Mouse (Mus musculus): ENCODE data around the gene Exoc4.

The Exoc4 gene

GRCm38 (mm10) chr6:33869251-33869650, 620.4 kb downstream of the Exoc4 start:
- DNase-seq (ENCODE audit: low read depth): no peak

GRCm38 (mm10) chr6:33870468-33871142, 621.7 kb downstream of the Exoc4 start:
- DNase-seq (ENCODE audit: low read depth): no peak

GRCm38 (mm10) chr6:33871286-33871685, 622.4 kb downstream of the Exoc4 start:
- DNase-seq (ENCODE audit: low read depth): no peak

GRCm38 (mm10) chr6:33872192-33872591, 623.3 kb downstream of the Exoc4 start:
- no peak for DNase-seq (ENCODE audit: low read depth)

GRCm38 (mm10) chr6:33873000-33873399, 624.1 kb downstream of the Exoc4 start:
- no peak for DNase-seq (ENCODE audit: low read depth)

GRCm38 (mm10) chr6:33874291-33875014, 625.6 kb downstream of the Exoc4 start:
- no peak for DNase-seq (ENCODE audit: low read depth)

GRCm38 (mm10) chr6:33884141-33884683, 635.3 kb downstream of the Exoc4 start:
- DNase-seq (ENCODE audit: low read depth): no peak

- DNase-seq (ENCODE audit: low read depth): no peak
Measured at GRCm38 (mm10) chr6:33886941-33887340, 638.1 kb downstream of the Exoc4 start.

GRCm38 (mm10) chr6:33890926-33891325, 642.0 kb downstream of the Exoc4 start:
- DNase-seq (ENCODE audit: low read depth): no peak

GRCm38 (mm10) chr6:33892142-33892541, 643.3 kb downstream of the Exoc4 start:
- no peak for DNase-seq (ENCODE audit: low read depth)

GRCm38 (mm10) chr6:33899973-33900372, 651.1 kb downstream of the Exoc4 start:
- DNase-seq (ENCODE audit: low read depth): peak; percentile 8

GRCm38 (mm10) chr6:33900615-33901014, 651.7 kb downstream of the Exoc4 start:
- no peak for DNase-seq (ENCODE audit: low read depth)

- no peak for DNase-seq (ENCODE audit: low read depth)
Measured at GRCm38 (mm10) chr6:33905099-33905498, 656.2 kb downstream of the Exoc4 start.

GRCm38 (mm10) chr6:33910671-33911070, 661.8 kb downstream of the Exoc4 start:
- DNase-seq (ENCODE audit: low read depth): no peak

GRCm38 (mm10) chr6:33913072-33913471, 664.2 kb downstream of the Exoc4 start:
- no peak for DNase-seq (ENCODE audit: low read depth)

- no peak for DNase-seq (ENCODE audit: low read depth)
Measured at GRCm38 (mm10) chr6:33913486-33913885, 664.6 kb downstream of the Exoc4 start.

- DNase-seq (ENCODE audit: low read depth): no peak
Measured at GRCm38 (mm10) chr6:33913964-33914363, 665.1 kb downstream of the Exoc4 start.

GRCm38 (mm10) chr6:33923571-33923970, 674.7 kb downstream of the Exoc4 start:
- no peak for DNase-seq (ENCODE audit: low read depth)

GRCm38 (mm10) chr6:33924888-33925287, 676.0 kb downstream of the Exoc4 start:
- DNase-seq (ENCODE audit: low read depth): no peak

GRCm38 (mm10) chr6:33929342-33930086, 680.6 kb downstream of the Exoc4 start:
- DNase-seq (ENCODE audit: low read depth): peak; percentile 30

GRCm38 (mm10) chr6:33930087-33930945, 681.4 kb downstream of the Exoc4 start:
- no peak for DNase-seq (ENCODE audit: low read depth)

GRCm38 (mm10) chr6:33937906-33938305, 689.0 kb downstream of the Exoc4 start:
- no peak for DNase-seq (ENCODE audit: low read depth)
